Mouse (Mus musculus) heart, embryonic 11.5 days (tissue): ENCODE data around the gene Rab11a. TPM values are rescaled to one million over a fixed set of nuclear protein-coding genes. Genes with fewer than 3 reads are reported as not detected.

Experiments used
- ATAC-seq: fragments of 200-750 bp; cut with Nextera tagmentation; replicated peaks from 2 replicates; pipeline ENCODE4 v1.8.0; 2017; ENCODE audit warnings: moderate library complexity; ENCODE audit not compliant: insufficient number of reproducible peaks, low FRiP score, low TSS enrichment
- H3K27ac ChIP-seq: fragments of 300-500 bp; sonication (generic); 2 replicates; pipeline ENCODE4 v1.5.1; 2014; ENCODE audit warnings: mild to moderate bottlenecking, low read depth, low read length
- H3K27me3 ChIP-seq: fragments of 300-500 bp; sonication (generic); 2 replicates; pipeline ENCODE4 v1.6.1; 2014; ENCODE audit warnings: mild to moderate bottlenecking, low read length, mixed read lengths; ENCODE audit not compliant: control insufficient read depth, insufficient read depth
- H3K36me3 ChIP-seq: fragments of 300-500 bp; sonication (generic); 2 replicates; pipeline ENCODE4 v1.6.1; 2014; ENCODE audit warnings: mild to moderate bottlenecking, low read length, moderate library complexity, mixed read lengths; ENCODE audit not compliant: control insufficient read depth, insufficient read depth
- H3K4me1 ChIP-seq: fragments of 300-500 bp; sonication (generic); 2 replicates; pipeline ENCODE4 v1.6.1; 2014; ENCODE audit warnings: low read length; ENCODE audit not compliant: control insufficient read depth, insufficient read depth
- H3K4me2 ChIP-seq: fragments of 300-500 bp; sonication (generic); 2 replicates; pipeline ENCODE4 v1.6.1; 2014; ENCODE audit warnings: mild to moderate bottlenecking, moderate library complexity
- H3K4me3 ChIP-seq: fragments of 300-500 bp; sonication (generic); 2 replicates; pipeline ENCODE4 v1.5.1; 2014; ENCODE audit warnings: low read depth, low read length
- H3K9ac ChIP-seq: fragments of 300-500 bp; sonication (generic); 2 replicates; pipeline ENCODE4 v1.6.1; 2014; ENCODE audit warnings: mild to moderate bottlenecking, low read depth, low read length, moderate library complexity
- H3K9me3 ChIP-seq: fragments of 300-500 bp; sonication (generic); replicated peaks from 2 replicates; pipeline ENCODE4 v1.6.1; 2016; ENCODE audit warnings: low read length; ENCODE audit not compliant: control insufficient read depth
- WGBS: fragments of 180-500 bp; shearing (Covaris S2); extraction: QIAGEN DNeasy Blood & Tissue Kit; methylation state at CpG from one replicate; pipeline ENCODE4 v1.1.7; 2014; ENCODE audit not compliant: insufficient replicate concordance; 5-methylcytosine and 5-hydroxymethylcytosine counted together
- polyA plus RNA-seq: library from polyadenylated mRNA; unstranded; fragments of >200 nt; fragmentation: Nextera tagmentation; extraction: Ambion mirVana; gene quantifications from 2 replicates; pipeline ENCODE4 v1.2.1, GENCODE M21; 2014

Gene Rab11a
- polyA plus RNA-seq, result 360 and 376 TPM in 2 replicates

- under 1% methylated on average over 54 of the region's 61 CpGs for WGBS
- Histone ChIP-seq H3K36me3 (no peaks in the 10 kb centered on the region), H3K4me3 (peak within 1 kb of the TSS; percentile 91), H3K4me2 (peak within 1 kb of the TSS; percentile 86), H3K9ac (peak within 1 kb of the TSS; percentile 90), H3K4me1 (peaks cover 4% of the 10 kb centered on the region; the same call in 1 of the 2 replicates), H3K9me3 (no peaks in the 10 kb centered on the region), H3K27me3 (no peaks in the 10 kb centered on the region), H3K27ac (peak within 1 kb of the TSS; percentile 96)
- ATAC-seq, result peak; percentile 95
These were observed at the start of gene Rab11a for GRCm38 (mm10) chr9:64737406-64738201. TSS of gene Rab11a (minus strand) at chr9:64737758.

GRCm38 (mm10) chr9:64786216-64786905 lies 48.8 kb upstream of the Rab11a start:
- ATAC-seq, result no peak

GRCm38 (mm10) chr9:64784841-64785240 lies 47.3 kb upstream of the Rab11a start:
- WGBS, result 28% methylated on average over 4 of the region's 4 CpGs

More at GRCm38 (mm10) chr9:64786216-64786905, 48.8 kb upstream of the Rab11a start:
- Histone ChIP-seq H3K27ac (no peak overlapping the region), H3K9ac (no peak overlapping the region), H3K9me3 (no peaks in the 10 kb centered on the region), H3K4me3 (no peak overlapping the region), H3K36me3 (no peaks in the 10 kb centered on the region), H3K27me3 (no peaks in the 10 kb centered on the region), H3K4me2 (no peak overlapping the region), H3K4me1 (no peaks in the 10 kb centered on the region)
- 77% methylated on average over 9 of the region's 9 CpGs for WGBS

GRCm38 (mm10) chr9:64783511-64783910 lies 46.0 kb upstream of the Rab11a start:
- H3K4me3 ChIP-seq, result no peak overlapping the region
- no peak for ATAC-seq
- H3K36me3 ChIP-seq, result no peaks in the 10 kb centered on the region
- no peak overlapping the region for H3K4me2 ChIP-seq
- no peaks in the 10 kb centered on the region for H3K27me3 ChIP-seq
- H3K4me1 ChIP-seq, result no peaks in the 10 kb centered on the region
- 88% methylated on average over 7 of the region's 7 CpGs for WGBS
- H3K27ac ChIP-seq, result no peak overlapping the region
- H3K9me3 ChIP-seq, result no peaks in the 10 kb centered on the region
- no peak overlapping the region for H3K9ac ChIP-seq

More at GRCm38 (mm10) chr9:64784841-64785240, 47.3 kb upstream of the Rab11a start:
- Histone ChIP-seq H3K36me3 (no peaks in the 10 kb centered on the region), H3K9me3 (no peaks in the 10 kb centered on the region), H3K4me3 (no peak overlapping the region), H3K4me1 (no peaks in the 10 kb centered on the region), H3K4me2 (no peak overlapping the region), H3K27me3 (no peaks in the 10 kb centered on the region), H3K27ac (no peak overlapping the region), H3K9ac (no peak overlapping the region)
- ATAC-seq, result no peak

GRCm38 (mm10) chr9:64779628-64780027 lies 42.1 kb upstream of the Rab11a start:
- WGBS, result 31% methylated on average over 7 of the region's 7 CpGs

GRCm38 (mm10) chr9:64778151-64778550 lies 40.6 kb upstream of the Rab11a start:
- H3K27ac ChIP-seq, result no peak overlapping the region
- H3K9ac ChIP-seq, result no peak overlapping the region
- no peak overlapping the region for H3K4me2 ChIP-seq
- H3K36me3 ChIP-seq, result no peaks in the 10 kb centered on the region
- no peak overlapping the region for H3K4me3 ChIP-seq
- no peaks in the 10 kb centered on the region for H3K9me3 ChIP-seq
- WGBS, result 70% methylated on average over 1 of the region's 1 CpGs
- H3K4me1 ChIP-seq, result peaks cover 11% of the 10 kb centered on the region; the same call in 1 of the 2 replicates
- H3K27me3 ChIP-seq, result no peaks in the 10 kb centered on the region
- no peak for ATAC-seq

More at GRCm38 (mm10) chr9:64779628-64780027, 42.1 kb upstream of the Rab11a start:
- no peaks in the 10 kb centered on the region for H3K9me3 ChIP-seq
- H3K27ac ChIP-seq, result no peak overlapping the region
- H3K4me1 ChIP-seq, result 0 out of 2 replicates have a peak, but pooled peaks cover 3% of the 10 kb centered on the region
- no peaks in the 10 kb centered on the region for H3K36me3 ChIP-seq
- H3K4me3 ChIP-seq, result no peak overlapping the region
- no peaks in the 10 kb centered on the region for H3K27me3 ChIP-seq
- no peak for ATAC-seq
- no peak overlapping the region for H3K9ac ChIP-seq
- no peak overlapping the region for H3K4me2 ChIP-seq

- no peaks in the 10 kb centered on the region for H3K36me3 ChIP-seq
- H3K4me3 ChIP-seq, result no peak overlapping the region
- WGBS, result 77% methylated on average over 4 of the region's 4 CpGs
- no peaks in the 10 kb centered on the region for H3K27me3 ChIP-seq
- no peak overlapping the region for H3K4me2 ChIP-seq
- peaks cover 12% of the 10 kb centered on the region; the same call in 1 of the 2 replicates for H3K4me1 ChIP-seq
- no peak overlapping the region for H3K27ac ChIP-seq
- H3K9ac ChIP-seq, result no peak overlapping the region
- ATAC-seq, result no peak
- no peaks in the 10 kb centered on the region for H3K9me3 ChIP-seq
These were observed 40.0 kb upstream of the Rab11a start for GRCm38 (mm10) chr9:64777441-64777987.

- H3K9me3 ChIP-seq, result no peaks in the 10 kb centered on the region
- no peak overlapping the region for H3K4me2 ChIP-seq
- H3K27me3 ChIP-seq, result no peaks in the 10 kb centered on the region
- no peak overlapping the region for H3K27ac ChIP-seq
- no peak for ATAC-seq
- WGBS, result 77% methylated on average over 4 of the region's 4 CpGs
- no peak overlapping the region for H3K4me3 ChIP-seq
- no peak overlapping the region for H3K9ac ChIP-seq
- peaks cover 19% of the 10 kb centered on the region for H3K4me1 ChIP-seq
- no peaks in the 10 kb centered on the region for H3K36me3 ChIP-seq
These were observed 37.9 kb upstream of the Rab11a start for GRCm38 (mm10) chr9:64775491-64775890.
